Mouse (Mus musculus) midbrain, embryonic 13.5 days (tissue): ENCODE results near the gene Kcna7. TPM values are rescaled to one million over a fixed set of nuclear protein-coding genes. Genes with fewer than 3 reads are reported as not detected.
A peak's percentile ranks its signal among the peaks of the same experiment; 100 is the strongest.

ENCODE experiments used
- ATAC-seq: fragments of 200-750 bp; cut with Nextera tagmentation; 2 replicates; pipeline ENCODE4 v1.8.0; 2017; ENCODE audit warnings: mild to moderate bottlenecking, moderate TSS enrichment, moderate library complexity
- H3K27ac ChIP-seq: fragments of 300-500 bp; sonication (generic); 2 replicates; pipeline ENCODE4 v1.5.1; 2015; ENCODE audit warnings: inconsistent platforms, mild to moderate bottlenecking, moderate library complexity
- H3K27me3 ChIP-seq: fragments of 300-500 bp; sonication (generic); 2 replicates; pipeline ENCODE4 v1.6.1; 2015; ENCODE audit warnings: mild to moderate bottlenecking, inconsistent platforms
- H3K36me3 ChIP-seq: fragments of 300-500 bp; sonication (generic); 2 replicates; pipeline ENCODE4 v1.6.1; 2015; ENCODE audit warnings: mild to moderate bottlenecking, inconsistent platforms
- H3K4me1 ChIP-seq: fragments of 300-500 bp; sonication (generic); replicated peaks from 2 replicates; pipeline ENCODE4 v1.6.1; 2015; ENCODE audit warnings: inconsistent platforms
- H3K4me2 ChIP-seq: fragments of 300-500 bp; sonication (generic); replicated peaks from 2 replicates; pipeline ENCODE4 v1.6.1; 2015; ENCODE audit warnings: moderate library complexity, mild to moderate bottlenecking, inconsistent platforms
- H3K4me3 ChIP-seq: fragments of 300-500 bp; sonication (generic); replicated peaks from 2 replicates; pipeline ENCODE4 v1.5.1; 2015; ENCODE audit warnings: mild to moderate bottlenecking, inconsistent platforms
- H3K9ac ChIP-seq: fragments of 300-500 bp; sonication (generic); replicated peaks from 2 replicates; pipeline ENCODE4 v1.6.1; 2015; ENCODE audit warnings: mild to moderate bottlenecking, inconsistent platforms
- H3K9me3 ChIP-seq: fragments of 300-500 bp; sonication (generic); 2 replicates; pipeline ENCODE4 v1.6.1; 2016; ENCODE audit warnings: mild to moderate bottlenecking, inconsistent platforms
- WGBS: fragments of 180-500 bp; shearing (Covaris S2); methylation state at CpG from one replicate; pipeline ENCODE4 v1.1.7; 2015; 5-methylcytosine and 5-hydroxymethylcytosine counted together
- polyA plus RNA-seq: library from polyadenylated mRNA; unstranded; fragments of >200 nt; fragmentation: Nextera tagmentation; extraction: Ambion mirVana; gene quantifications from 2 replicates; pipeline ENCODE4 v1.2.1, GENCODE M21; 2015

Gene Kcna7
- polyA plus RNA-seq, 1 experiment from 2014 or later, result not detected

DNA sequence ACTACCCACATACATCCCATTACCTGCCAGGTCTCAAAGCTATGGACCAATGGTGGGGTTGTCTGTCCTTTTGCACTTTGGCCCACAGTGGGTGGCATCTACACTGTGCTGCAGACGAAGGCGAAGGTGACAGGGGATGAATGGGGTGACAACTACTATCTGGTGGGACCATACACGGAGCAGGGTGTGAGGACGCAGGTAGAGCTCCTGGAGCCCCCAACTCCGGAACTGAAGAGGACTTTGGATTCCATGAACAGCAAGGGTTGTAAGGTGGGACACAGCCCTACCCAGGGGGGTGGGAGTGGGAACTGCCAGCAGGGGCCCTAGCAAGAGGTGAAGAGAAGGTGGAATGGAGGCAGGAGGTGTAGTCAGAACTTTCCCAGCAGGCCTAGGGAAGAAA is 31.0 kb downstream of the Kcna7 start:
- Histone ChIP-seq H3K4me2 (no peak overlapping the region; the same call in 1 of the 2 replicates), H3K9ac (0 out of 2 replicates have a peak overlapping the region, but pooled peaks have one; percentile 6), H3K36me3 (peaks cover 15% of the 10 kb centered on the region), H3K27me3 (no peaks in the 10 kb centered on the region), H3K27ac (no peak overlapping the region), H3K4me3 (no peak overlapping the region), H3K9me3 (no peaks in the 10 kb centered on the region), H3K4me1 (peaks cover 47% of the 10 kb centered on the region)
- ATAC-seq, result no peak
- 93% methylated on average over 5 of the region's 5 CpGs for WGBS

DNA sequence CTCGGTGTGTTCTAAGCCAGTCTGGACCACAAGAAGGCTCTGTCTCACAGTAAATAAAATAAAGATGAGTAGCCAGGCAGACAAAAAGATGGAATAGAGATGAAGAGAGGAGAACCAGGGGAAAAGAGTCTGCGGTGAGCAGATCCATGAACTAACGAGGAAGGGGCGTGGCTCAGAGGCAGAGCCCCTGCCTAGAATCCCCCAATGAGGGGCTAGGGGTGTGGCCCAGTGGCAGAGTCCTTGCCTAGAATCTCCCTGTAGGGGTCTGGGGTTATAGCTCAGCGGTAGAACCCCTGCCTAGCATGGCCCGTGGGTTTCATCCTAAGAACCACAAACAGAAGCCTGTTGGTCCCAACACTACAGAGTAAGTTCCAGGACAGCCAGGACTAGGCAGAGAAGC is 31.6 kb downstream of the Kcna7 start:
- H3K4me1 ChIP-seq, result peaks cover 47% of the 10 kb centered on the region
- H3K36me3 ChIP-seq, result peaks cover 13% of the 10 kb centered on the region
- no peaks in the 10 kb centered on the region for H3K9me3 ChIP-seq
- no peak overlapping the region for H3K9ac ChIP-seq
- no peaks in the 10 kb centered on the region for H3K27me3 ChIP-seq
- no peak overlapping the region for H3K4me3 ChIP-seq
- H3K4me2 ChIP-seq, result no peak overlapping the region
- no peak overlapping the region for H3K27ac ChIP-seq
- ATAC-seq, result no peak
- WGBS, result 30% methylated on average over 6 of the region's 6 CpGs

DNA sequence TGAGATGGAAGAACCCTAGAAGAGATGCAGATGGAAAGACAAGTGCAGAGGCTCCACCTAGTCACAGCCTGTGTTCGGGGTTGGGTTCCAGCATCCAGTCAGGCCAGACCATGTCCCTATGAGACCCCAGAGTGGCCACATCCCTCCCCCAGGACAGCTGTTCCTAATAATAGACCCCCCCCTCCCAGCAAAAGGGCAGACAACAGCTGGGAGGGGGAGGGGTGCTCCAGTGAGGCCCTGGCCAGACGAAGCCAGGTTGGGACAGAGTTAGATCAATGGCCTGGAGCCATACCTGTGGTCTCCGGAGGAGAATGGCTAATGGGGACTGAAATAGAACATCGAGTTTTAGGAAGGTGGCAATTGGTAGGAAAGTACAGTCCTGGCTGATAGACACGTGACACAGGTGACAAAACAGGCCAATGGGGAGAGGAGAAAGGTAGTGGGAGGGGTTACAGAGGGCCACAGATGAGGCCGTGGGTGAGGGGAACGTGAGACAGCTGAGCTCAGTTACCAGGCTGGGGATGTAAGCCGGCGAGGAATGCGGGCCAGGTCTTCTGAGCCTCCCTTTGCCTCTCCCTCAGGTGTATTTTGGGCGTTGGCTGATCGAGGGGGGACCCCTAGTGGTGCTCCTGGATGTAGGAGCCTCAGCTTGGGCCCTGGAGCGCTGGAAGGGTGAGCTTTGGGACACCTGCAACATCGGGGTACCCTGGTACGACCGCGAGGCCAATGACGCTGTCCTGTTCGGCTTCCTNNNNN is 32.2 kb downstream of the Kcna7 start, which contains the start of gene Ruvbl2:
TSS of gene Ruvbl2 (minus strand) at position 576 of the 756 bp plus-strand sequence.
- no peak within 1 kb of the TSS for H3K27ac ChIP-seq
- H3K36me3 ChIP-seq, result peaks cover 17% of the 10 kb centered on the region
- no peak within 1 kb of the TSS for H3K9ac ChIP-seq
- 21% methylated on average over 19 of the region's 19 CpGs for WGBS
- no peaks in the 10 kb centered on the region for H3K27me3 ChIP-seq
- no peak within 1 kb of the TSS for H3K4me3 ChIP-seq
- H3K4me1 ChIP-seq, result peaks cover 44% of the 10 kb centered on the region
- no peaks in the 10 kb centered on the region for H3K9me3 ChIP-seq
- no peak within 1 kb of the TSS for H3K4me2 ChIP-seq
- ATAC-seq, result no peak

DNA sequence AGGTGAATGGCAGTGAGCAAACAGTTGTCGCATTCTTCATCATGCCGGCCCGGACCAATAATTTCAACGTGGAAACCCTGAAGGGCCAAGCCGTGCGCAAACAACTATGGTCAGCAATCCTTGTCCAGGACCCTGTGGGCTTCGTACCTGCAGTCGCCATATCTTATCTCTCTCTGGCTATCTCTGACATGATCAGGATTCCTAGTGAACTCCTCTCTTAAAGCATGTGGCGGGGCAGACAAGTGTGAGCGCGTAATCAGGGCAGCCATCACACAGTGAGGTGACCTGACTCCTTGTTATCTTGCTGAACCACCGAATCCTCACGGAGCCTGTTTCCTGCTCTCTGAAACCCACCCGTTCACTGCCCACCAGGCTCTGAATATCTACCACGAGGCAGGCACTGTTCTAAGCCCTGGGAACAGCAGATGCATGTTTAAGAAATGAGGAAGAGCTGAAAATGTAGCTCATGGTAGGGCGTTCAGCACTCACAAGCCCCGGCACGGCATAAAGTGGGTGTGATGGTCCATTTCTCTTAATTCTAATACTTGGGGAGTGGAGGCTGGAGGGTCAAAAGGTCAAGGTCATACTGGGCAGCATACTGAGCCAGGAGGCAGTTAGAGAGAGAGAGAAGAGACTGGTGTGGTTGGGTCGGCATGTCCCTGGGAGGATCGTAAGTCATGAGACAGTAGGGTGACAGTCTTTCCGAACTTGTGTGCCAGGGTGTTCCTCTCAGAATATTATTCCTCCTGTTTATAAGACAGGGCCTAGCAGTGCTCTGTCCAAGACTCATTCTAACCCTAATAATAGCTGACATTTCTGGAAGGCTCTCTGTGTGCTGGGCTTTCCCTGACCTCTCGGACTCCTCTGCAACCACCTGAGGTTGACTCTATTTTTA is 38.3 kb downstream of the Kcna7 start:
- Histone ChIP-seq H3K4me3 (no peak overlapping the region), H3K36me3 (peaks cover 59% of the 10 kb centered on the region), H3K27ac (no peak overlapping the region), H3K4me1 (no peaks in the 10 kb centered on the region), H3K9ac (no peak overlapping the region), H3K4me2 (no peak overlapping the region), H3K27me3 (no peaks in the 10 kb centered on the region), H3K9me3 (no peaks in the 10 kb centered on the region)
- 90% methylated on average over 22 of the region's 22 CpGs for WGBS
- no peak for ATAC-seq

DNA sequence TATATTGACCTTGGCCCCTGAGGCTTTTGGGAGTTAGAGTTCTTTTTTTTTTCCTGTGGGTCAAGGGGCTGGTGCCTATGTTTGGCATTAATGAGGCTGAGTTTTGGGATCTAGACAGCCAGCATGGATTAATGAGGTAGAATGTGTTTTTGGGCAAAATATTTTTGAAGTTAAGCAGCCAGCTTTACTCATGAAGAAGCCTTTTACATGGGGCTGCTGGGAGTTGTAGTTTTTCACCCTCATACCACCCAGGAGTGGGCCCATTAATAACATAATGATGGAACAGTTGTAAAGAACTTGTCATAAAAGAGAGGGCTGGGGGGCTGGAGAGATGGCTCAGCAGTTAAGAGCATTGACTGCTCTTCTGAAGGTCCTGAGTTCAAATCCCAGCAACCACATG is 41.1 kb downstream of the Kcna7 start:
- ATAC-seq, result no peak
- H3K36me3 ChIP-seq, result peaks cover 63% of the 10 kb centered on the region

DNA sequence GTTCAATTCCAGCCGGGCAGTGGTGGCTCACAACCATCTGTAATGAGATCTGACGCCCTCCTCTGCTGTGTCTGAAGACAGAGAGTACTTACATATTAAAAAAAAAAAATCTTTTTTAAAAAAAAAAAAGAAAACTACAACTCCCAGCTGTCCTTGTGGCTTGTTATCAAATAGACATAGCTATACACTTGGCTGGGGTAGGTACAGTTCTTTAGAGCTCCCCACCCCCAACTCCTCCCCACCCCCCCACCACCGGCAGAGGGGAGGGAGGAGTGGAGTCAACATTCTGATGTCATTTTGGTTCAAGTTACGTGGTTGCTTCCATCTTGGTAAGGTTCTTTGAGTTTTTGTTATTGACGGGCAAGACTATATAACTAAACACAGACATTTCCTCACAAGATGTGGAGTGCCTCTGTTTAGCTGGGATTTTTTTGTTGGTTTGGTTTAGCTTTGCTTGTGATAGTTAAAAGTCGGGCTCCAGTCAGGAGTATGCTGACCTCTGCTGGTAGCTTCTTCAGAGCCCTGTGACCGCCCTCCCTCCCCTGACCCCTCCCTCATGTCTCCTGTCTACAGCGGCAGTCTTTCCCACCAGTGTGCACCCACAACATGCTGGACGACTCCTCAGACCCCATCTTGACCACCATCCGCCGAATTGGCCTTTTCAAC is 42.0 kb downstream of the Kcna7 start:
- Histone ChIP-seq H3K27ac (no peak overlapping the region), H3K4me1 (peaks cover 3% of the 10 kb centered on the region; the same call in 1 of the 2 replicates), H3K4me2 (no peak overlapping the region), H3K36me3 (peaks cover 61% of the 10 kb centered on the region), H3K4me3 (no peak overlapping the region), H3K9ac (no peak overlapping the region), H3K9me3 (no peaks in the 10 kb centered on the region), H3K27me3 (no peaks in the 10 kb centered on the region)
- 44% methylated on average over 11 of the region's 11 CpGs for WGBS
- ATAC-seq, result no peak

More for the DNA sequence above, 41.1 kb downstream of the Kcna7 start:
- H3K4me1 ChIP-seq, result peaks cover 2% of the 10 kb centered on the region; the same call in 1 of the 2 replicates
- no peak overlapping the region for H3K4me2 ChIP-seq
- H3K9ac ChIP-seq, result no peak overlapping the region
- no peaks in the 10 kb centered on the region for H3K27me3 ChIP-seq
- H3K27ac ChIP-seq, result no peak overlapping the region
- no peak overlapping the region for H3K4me3 ChIP-seq
- no peaks in the 10 kb centered on the region for H3K9me3 ChIP-seq

DNA sequence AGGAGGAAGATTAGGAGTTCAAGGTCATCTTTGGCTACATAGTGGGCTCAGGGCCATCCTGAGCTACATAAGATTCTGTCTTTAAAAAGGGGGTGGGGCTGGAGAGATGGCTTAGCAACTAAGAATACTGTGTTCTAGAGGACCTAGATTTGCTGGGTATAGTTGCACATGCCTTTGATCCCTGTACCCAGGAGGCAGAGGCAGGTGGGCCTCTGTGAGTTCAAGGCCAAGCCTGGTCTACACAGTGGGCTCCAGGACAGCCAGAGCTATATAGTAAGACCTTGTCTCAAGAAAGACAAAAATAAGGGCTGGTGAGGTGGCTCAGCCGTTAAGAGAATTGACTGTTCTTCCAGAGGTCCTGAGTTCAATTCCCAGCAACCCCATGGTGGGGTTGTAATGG is 44.5 kb downstream of the Kcna7 start:
- Histone ChIP-seq H3K9ac (no peak overlapping the region), H3K4me3 (no peak overlapping the region), H3K9me3 (no peaks in the 10 kb centered on the region), H3K36me3 (peaks cover 55% of the 10 kb centered on the region), H3K27ac (no peak overlapping the region), H3K4me2 (no peak overlapping the region), H3K27me3 (no peaks in the 10 kb centered on the region), H3K4me1 (peaks cover 3% of the 10 kb centered on the region; the same call in 1 of the 2 replicates)
- no peak for ATAC-seq
- 90% methylated on average over 1 of the region's 1 CpGs for WGBS

DNA sequence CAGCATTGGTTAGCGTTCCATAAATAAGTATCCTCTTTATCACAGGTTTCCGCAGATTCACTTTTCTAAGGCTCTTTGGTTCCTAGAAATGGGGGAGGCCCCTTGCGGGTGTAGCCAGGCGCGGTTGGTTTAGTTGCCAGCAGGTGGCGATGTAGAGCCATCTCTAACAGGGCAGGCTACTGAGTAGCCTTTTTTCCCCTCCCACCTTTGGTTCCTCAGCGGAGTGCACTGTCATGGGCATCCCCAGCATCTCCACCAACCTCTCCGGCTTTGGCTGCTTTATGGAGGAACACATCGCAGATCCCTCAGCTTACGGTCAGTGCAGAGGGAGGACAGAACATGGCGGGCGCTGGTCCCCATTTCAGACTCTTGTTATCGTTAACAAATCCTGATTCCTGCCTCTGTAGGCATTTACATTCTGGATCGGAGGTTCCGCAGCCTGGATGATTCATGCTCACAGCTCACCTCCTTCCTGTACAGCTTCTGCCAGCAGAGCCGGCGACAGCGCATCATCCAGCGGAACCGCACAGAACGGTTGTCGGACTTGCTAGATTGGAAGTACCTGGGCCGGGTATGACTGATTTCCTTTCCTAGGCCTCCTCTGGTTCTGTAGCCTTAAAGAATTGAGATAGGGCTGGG is 46.0 kb downstream of the Kcna7 start:
- Histone ChIP-seq H3K4me3 (no peak overlapping the region), H3K4me1 (peaks cover 8% of the 10 kb centered on the region), H3K27me3 (no peaks in the 10 kb centered on the region), H3K27ac (no peak overlapping the region), H3K9ac (0 out of 2 replicates have a peak overlapping the region, but pooled peaks have one; percentile 7), H3K9me3 (no peaks in the 10 kb centered on the region), H3K36me3 (peaks cover 60% of the 10 kb centered on the region), H3K4me2 (no peak overlapping the region)
- peak; percentile 85 for ATAC-seq
- WGBS, result 52% methylated on average over 23 of the region's 23 CpGs

DNA sequence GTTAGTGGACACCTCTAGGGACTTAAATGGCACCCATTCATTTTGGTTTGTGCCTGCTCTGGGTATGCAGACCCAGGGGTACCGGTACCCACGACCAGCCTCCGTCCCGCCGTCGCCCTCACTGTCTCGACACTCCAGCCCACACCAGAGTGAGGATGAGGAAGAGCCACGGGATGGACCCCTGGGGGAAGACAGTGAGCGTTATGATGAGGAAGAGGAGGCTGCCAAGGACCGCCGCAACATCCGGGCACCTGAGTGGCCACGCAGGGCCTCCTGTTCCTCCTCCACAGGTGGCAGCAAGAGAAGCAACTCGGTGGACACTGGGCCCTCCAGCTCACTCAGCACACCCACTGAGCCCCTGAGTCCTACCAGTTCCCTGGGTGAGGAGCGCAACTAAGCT is 49.5 kb downstream of the Kcna7 start:
- ATAC-seq, result no peak

DNA sequence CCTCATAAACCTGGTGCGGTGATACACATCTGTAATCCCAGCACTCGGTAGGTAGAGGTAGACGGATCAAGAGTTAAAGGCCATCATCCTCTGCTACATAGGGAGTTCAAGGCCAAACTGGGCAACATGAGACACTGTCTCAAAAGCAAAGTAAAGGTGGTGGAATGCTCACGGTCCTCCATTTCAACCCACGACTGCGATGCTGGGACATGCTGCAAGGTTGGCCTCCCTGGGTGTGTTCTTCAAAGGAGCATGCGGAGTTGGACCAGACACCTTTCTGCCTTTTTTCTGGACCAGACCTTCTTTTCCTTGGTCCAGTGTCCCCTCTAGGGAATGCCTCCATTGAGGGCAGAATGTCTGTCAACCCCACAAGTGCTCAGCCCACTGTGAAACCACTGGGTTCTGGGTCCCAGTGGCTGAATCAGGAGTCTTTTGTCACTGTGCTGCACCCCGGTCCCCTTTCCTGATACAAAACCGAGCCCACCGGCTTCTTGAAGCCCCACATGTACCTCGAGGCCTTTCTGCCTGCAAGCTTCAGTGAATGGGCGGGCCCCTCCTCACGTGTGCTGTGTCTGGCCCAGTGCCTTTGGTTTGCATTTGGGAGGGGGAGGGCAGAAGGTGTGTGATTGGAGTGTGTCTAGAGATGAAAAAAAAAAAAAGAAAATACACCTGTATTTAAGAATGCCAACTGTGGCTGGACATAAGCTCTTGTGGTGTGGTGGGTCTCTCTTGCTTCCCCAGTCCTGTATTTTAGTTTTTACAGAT is 50.7 kb downstream of the Kcna7 start:
- 78% methylated on average over 13 of the region's 13 CpGs for WGBS
- Histone ChIP-seq H3K9me3 (no peaks in the 10 kb centered on the region), H3K36me3 (peaks cover 55% of the 10 kb centered on the region), H3K27me3 (no peaks in the 10 kb centered on the region), H3K9ac (no peak overlapping the region), H3K27ac (peak overlapping the region; percentile 32; the same call in 1 of the 2 replicates), H3K4me3 (0 out of 2 replicates have a peak overlapping the region, but pooled peaks have one; percentile 95), H3K4me2 (peak overlapping the region; percentile 92; the same call in 1 of the 2 replicates), H3K4me1 (peaks cover 40% of the 10 kb centered on the region)
- no peak for ATAC-seq

More for the DNA sequence above, 49.5 kb downstream of the Kcna7 start:
- H3K36me3 ChIP-seq, result peaks cover 58% of the 10 kb centered on the region
- H3K9ac ChIP-seq, result no peak overlapping the region
- no peak overlapping the region for H3K4me2 ChIP-seq
- peaks cover 28% of the 10 kb centered on the region for H3K4me1 ChIP-seq
- H3K27ac ChIP-seq, result no peak overlapping the region
- no peak overlapping the region for H3K4me3 ChIP-seq
- 92% methylated on average over 15 of the region's 15 CpGs for WGBS
- H3K27me3 ChIP-seq, result no peaks in the 10 kb centered on the region
- no peaks in the 10 kb centered on the region for H3K9me3 ChIP-seq

DNA sequence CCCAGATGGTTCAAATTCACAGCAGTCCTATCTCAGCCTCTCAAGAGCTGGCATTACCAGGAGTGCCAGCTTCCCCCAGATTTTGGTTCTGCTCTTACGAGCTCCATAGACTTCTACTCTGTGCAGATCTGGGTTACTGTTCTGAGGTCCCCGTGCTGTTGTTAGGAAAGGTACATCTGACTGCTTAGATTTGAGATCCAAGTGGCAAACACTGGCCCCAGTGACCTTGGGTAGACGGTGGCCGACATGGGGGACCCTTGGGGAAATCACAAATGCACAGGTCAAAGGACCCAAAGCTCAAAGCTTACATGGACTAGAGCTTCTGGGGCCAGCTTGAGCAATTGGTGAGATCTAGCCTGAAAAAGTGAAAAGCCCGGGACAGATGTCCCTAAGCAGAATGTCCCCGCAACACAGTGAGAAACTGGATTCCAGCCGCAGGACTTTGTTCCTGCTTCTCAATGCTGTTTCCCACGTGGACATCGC is 51.3 kb downstream of the Kcna7 start:
- peaks cover 59% of the 10 kb centered on the region for H3K36me3 ChIP-seq
- no peaks in the 10 kb centered on the region for H3K9me3 ChIP-seq
- H3K27me3 ChIP-seq, result no peaks in the 10 kb centered on the region
- peak overlapping the region; percentile 95 for H3K4me3 ChIP-seq
- peak overlapping the region; percentile 97 for H3K9ac ChIP-seq
- ATAC-seq, result no peak
- peak overlapping the region; percentile 32 for H3K27ac ChIP-seq
- WGBS, result 60% methylated on average over 9 of the region's 9 CpGs
- H3K4me2 ChIP-seq, result peak overlapping the region; percentile 92
- H3K4me1 ChIP-seq, result peaks cover 42% of the 10 kb centered on the region
